Mouse (Mus musculus) spleen, adult 2 months (tissue): Measurements from ENCODE around the gene Entpd7. TPM values are rescaled to one million over a fixed set of nuclear protein-coding genes. Genes with fewer than 3 reads are reported as not detected.
A peak's percentile ranks its signal among the peaks of the same experiment; 100 is the strongest.

Experiments
- DNase-seq, 2 experiments: peaks; one replicate each; pipeline versions ENCODE4 v3.0.0 to v3.0.0-alpha.2; 2012 to 2021; ENCODE audit warnings: low spot score in 2 of 2, low read depth in 1 of 2
- H3K27ac ChIP-seq: fragments of 200-500 bp; 2 replicates; pipeline ENCODE4 v1.5.1; 2012; ENCODE audit warnings: low read length, inconsistent platforms; ENCODE audit not compliant: insufficient read depth
- H3K27me3 ChIP-seq: fragments of 200-500 bp; 2 replicates; pipeline ENCODE4 v1.6.1; 2012; ENCODE audit warnings: mild to moderate bottlenecking, moderate library complexity, low read length, inconsistent platforms; ENCODE audit not compliant: control insufficient read depth, insufficient read depth
- H3K36me3 ChIP-seq: fragments of 200-500 bp; 2 replicates; pipeline ENCODE4 v1.6.1; 2012; ENCODE audit warnings: mild to moderate bottlenecking, low read length, inconsistent platforms; ENCODE audit not compliant: control insufficient read depth, insufficient read depth
- H3K4me1 ChIP-seq: fragments of 200-500 bp; 2 replicates; pipeline ENCODE4 v1.6.1; 2011; ENCODE audit warnings: inconsistent platforms; ENCODE audit not compliant: control insufficient read depth, insufficient read depth, insufficient read length
- H3K4me3 ChIP-seq: fragments of 200-500 bp; 2 replicates; pipeline ENCODE4 v1.5.1; 2011; ENCODE audit warnings: mild to moderate bottlenecking, inconsistent platforms; ENCODE audit not compliant: insufficient read depth, insufficient read length; ENCODE audit errors: extremely low read depth
- CTCF ChIP-seq: fragments of 200-500 bp; IDR thresholded peaks from 2 replicates; pipeline ENCODE4 v1.5.1; 2011; ENCODE audit warnings: mild to moderate bottlenecking, inconsistent platforms; ENCODE audit not compliant: insufficient read depth, insufficient read length, insufficient replicate concordance; ENCODE audit errors: extremely low read depth
- POLR2A ChIP-seq: fragments of 200-500 bp; IDR thresholded peaks from 2 replicates; pipeline ENCODE4 v1.6.1; 2011; ENCODE audit warnings: low read depth, low read length, inconsistent platforms
- WGBS: fragments of 180-500 bp; shearing (Covaris S2); methylation state at CpG from one replicate; pipeline ENCODE4 v1.1.7; 2018; 5-methylcytosine and 5-hydroxymethylcytosine counted together
- polyA plus RNA-seq: library from polyadenylated mRNA; depleted of rRNA; stranded (reverse); fragments of >200 nt; gene quantifications from 2 replicates; pipeline ENCODE4 v1.2.3, GENCODE M21; 2012

The Entpd7 gene
- polyA plus RNA-seq, 1 experiment = 3.5 TPM

GRCm38 (mm10) chr19:43722891-43723290 lies 33.4 kb downstream of the Entpd7 start:
- WGBS = 57% methylated on average over 8 of the region's 8 CpGs
- Histone ChIP-seq H3K27ac (no peak overlapping the region), H3K4me1 (peaks cover 4% of the 10 kb centered on the region; the same call in 1 of the 2 replicates), H3K4me3 (no peak overlapping the region), H3K36me3 (peaks cover 16% of the 10 kb centered on the region), H3K27me3 (no peaks in the 10 kb centered on the region)
- no peak for DNase-seq
- TF ChIP-seq CTCF (no peak), POLR2A (no peak)

- 76% methylated on average over 10 of the region's 10 CpGs for WGBS
- Histone ChIP-seq H3K27me3 (no peaks in the 10 kb centered on the region), H3K36me3 (peaks cover 20% of the 10 kb centered on the region), H3K27ac (no peak overlapping the region), H3K4me1 (peaks cover 4% of the 10 kb centered on the region; the same call in 1 of the 2 replicates), H3K4me3 (no peak overlapping the region)
- TF ChIP-seq POLR2A (no peak), CTCF (no peak)
- DNase-seq = no peak
These were observed 34.0 kb downstream of the Entpd7 start for GRCm38 (mm10) chr19:43723501-43723900.

GRCm38 (mm10) chr19:43724194-43724593 lies 34.7 kb downstream of the Entpd7 start:
- Histone ChIP-seq H3K4me1 (peaks cover 4% of the 10 kb centered on the region; the same call in 1 of the 2 replicates), H3K36me3 (peaks cover 20% of the 10 kb centered on the region), H3K27ac (no peak overlapping the region), H3K27me3 (no peaks in the 10 kb centered on the region), H3K4me3 (no peak overlapping the region)
- no peak for TF ChIP-seq POLR2A
- TF ChIP-seq CTCF = no peak
- no peak for DNase-seq
- WGBS = 95% methylated on average over 20 of the region's 20 CpGs

GRCm38 (mm10) chr19:43724821-43725220 lies 35.3 kb downstream of the Entpd7 start:
- H3K4me3 ChIP-seq = no peak overlapping the region
- 99% methylated on average over 7 of the region's 7 CpGs for WGBS
- no peaks in the 10 kb centered on the region for H3K27me3 ChIP-seq
- H3K36me3 ChIP-seq = peaks cover 24% of the 10 kb centered on the region
- no peak for DNase-seq
- no peak for TF ChIP-seq CTCF
- H3K4me1 ChIP-seq = peaks cover 4% of the 10 kb centered on the region; the same call in 1 of the 2 replicates
- H3K27ac ChIP-seq = no peak overlapping the region

- 60% methylated on average over 15 of the region's 15 CpGs for WGBS
- H3K4me1 ChIP-seq = peaks cover 4% of the 10 kb centered on the region; the same call in 1 of the 2 replicates
- H3K27me3 ChIP-seq = no peaks in the 10 kb centered on the region
These were observed 37.2 kb downstream of the Entpd7 start for GRCm38 (mm10) chr19:43726510-43727146.

GRCm38 (mm10) chr19:43729296-43730036 lies 40.0 kb downstream of the Entpd7 start:
- H3K36me3 ChIP-seq = peaks cover 18% of the 10 kb centered on the region
- peaks cover 4% of the 10 kb centered on the region; the same call in 1 of the 2 replicates for H3K4me1 ChIP-seq
- 86% methylated on average over 22 of the region's 22 CpGs for WGBS
- H3K4me3 ChIP-seq = no peak overlapping the region
- DNase-seq = no peak
- no peaks in the 10 kb centered on the region for H3K27me3 ChIP-seq
- H3K27ac ChIP-seq = no peak overlapping the region
- no peak for TF ChIP-seq POLR2A

More at GRCm38 (mm10) chr19:43726510-43727146, 37.2 kb downstream of the Entpd7 start:
- Histone ChIP-seq H3K4me3 (no peak overlapping the region), H3K27ac (peak overlapping the region; percentile 4; the same call in 1 of the 2 replicates), H3K36me3 (peaks cover 24% of the 10 kb centered on the region)
- peak; percentile 36 to 56 for DNase-seq
- no peak for TF ChIP-seq CTCF
- TF ChIP-seq POLR2A = no peak

GRCm38 (mm10) chr19:43730037-43730428 lies 40.6 kb downstream of the Entpd7 start:
- TF ChIP-seq CTCF (no peak), POLR2A (no peak)
- no peak for DNase-seq
- 87% methylated on average over 8 of the region's 8 CpGs for WGBS
- no peak overlapping the region for H3K27ac ChIP-seq
- peaks cover 21% of the 10 kb centered on the region for H3K36me3 ChIP-seq
- H3K4me1 ChIP-seq = peaks cover 4% of the 10 kb centered on the region; the same call in 1 of the 2 replicates
- no peak overlapping the region for H3K4me3 ChIP-seq
- no peaks in the 10 kb centered on the region for H3K27me3 ChIP-seq
